Comparison of ENCODE assay signal across 14 mouse cellular contexts in genomic region chr5:44764911-44765310, GRCm38 (mm10). TPM values are rescaled to one million over a fixed set of nuclear protein-coding genes. Genes with fewer than 3 reads are reported as not detected.
DNase-seq lines count a peak whose midpoint lies in the region; ATAC-seq and TF ChIP-seq lines count a peak whose summit lies in the region.
"Had no signal": no experiment of that assay in that cellular context is flagged by ENCODE, and none has a peak within 500 bp of the region (broad histone marks: within the 10 kb centered on the region; RNA-seq: fewer than 3 reads in every experiment).

No protein-coding gene starts in this region.

- H3K4me2 ChIP-seq in heart, embryonic 11.5 days, result no peak overlapping the region
- H3K4me2 ChIP-seq in heart, embryonic 15.5 days, result no peak overlapping the region
- no peak overlapping the region for H3K4me2 ChIP-seq in stomach, embryonic 14.5 days (replicated peaks; ENCODE audit: low read depth, low read length)
- no peak overlapping the region for H3K4me2 ChIP-seq in forebrain, postnatal 0 days (ENCODE audit: low read depth)
- H3K4me2 ChIP-seq: embryonic facial prominence, embryonic 13.5 days; liver, embryonic 13.5 days; neural tube, embryonic 12.5 days had no signal

- H3K27ac ChIP-seq in heart, embryonic 11.5 days (ENCODE audit: low read depth, low read length), result no peak overlapping the region
- peak overlapping the region; percentile 66 for H3K27ac ChIP-seq in heart, embryonic 15.5 days
- H3K27ac ChIP-seq in stomach, embryonic 14.5 days (ENCODE audit: low read length), result no peak overlapping the region
- H3K27ac ChIP-seq in forebrain, postnatal 0 days (ENCODE audit: low read depth, low read length), result no peak overlapping the region
- H3K27ac ChIP-seq: embryonic facial prominence, embryonic 13.5 days; liver, embryonic 13.5 days; neural tube, embryonic 12.5 days had no signal

- no peak overlapping the region for H3K9ac ChIP-seq in heart, embryonic 11.5 days (ENCODE audit: low read depth, low read length)
- no peak overlapping the region for H3K9ac ChIP-seq in heart, embryonic 15.5 days
- H3K9ac ChIP-seq in stomach, embryonic 14.5 days (replicated peaks; ENCODE audit: low read depth, low read length), result no peak overlapping the region
- no peak overlapping the region for H3K9ac ChIP-seq in forebrain, postnatal 0 days
- H3K9ac ChIP-seq: embryonic facial prominence, embryonic 13.5 days; liver, embryonic 13.5 days; neural tube, embryonic 12.5 days had no signal

- peak; percentile 98 for DNase-seq in heart, adult 11 months
- peak; percentile 61 for DNase-seq in kidney, postnatal 14 days
- DNase-seq in forebrain, postnatal 0 days, result no peak
- DNase-seq in left cerebral cortex, postnatal 25 days (ENCODE audit: low spot score in 2 of 2), result no peak
- no peak for DNase-seq in cerebellum, adult 18-20 months
- DNase-seq: cerebellum, postnatal 10 days; liver, embryonic 13.5 days; midbrain, embryonic 14.5 days; right cerebral cortex, postnatal 14 days had no signal

- no peaks in the 10 kb centered on the region for H3K36me3 ChIP-seq in heart, embryonic 11.5 days (ENCODE audit: control insufficient read depth, insufficient read depth, low read length)
- H3K36me3 ChIP-seq in heart, embryonic 15.5 days, result no peaks in the 10 kb centered on the region
- H3K36me3 ChIP-seq in stomach, embryonic 14.5 days (ENCODE audit: control insufficient read depth, insufficient read depth, low read length), result no peaks in the 10 kb centered on the region
- no peaks in the 10 kb centered on the region for H3K36me3 ChIP-seq in forebrain, postnatal 0 days (ENCODE audit: insufficient read depth)
- H3K36me3 ChIP-seq: embryonic facial prominence, embryonic 13.5 days; liver, embryonic 13.5 days; neural tube, embryonic 12.5 days had no signal

- ATAC-seq in heart, embryonic 11.5 days (replicated peaks; ENCODE audit: insufficient number of reproducible peaks, low FRiP score, low TSS enrichment), result no peak; the same call in 1 of the 2 replicates
- ATAC-seq in heart, embryonic 15.5 days (replicated peaks; ENCODE audit: insufficient number of reproducible peaks, insufficient read depth, low FRiP score, low read depth), result 0 out of 2 replicates have a peak, but pooled peaks have one; percentile 47
- ATAC-seq in stomach, embryonic 14.5 days (ENCODE audit: insufficient number of reproducible peaks, insufficient read depth, low FRiP score, low read depth), result peak; percentile 87
- ATAC-seq in forebrain, postnatal 0 days, result no peak

- intact Hi-C loops in left cerebral cortex, postnatal 25 days (cut with DNase I), result no loop called here

- no peak overlapping the region for H3K4me3 ChIP-seq in heart, embryonic 11.5 days (ENCODE audit: low read depth, low read length)
- no peak overlapping the region for H3K4me3 ChIP-seq in heart, embryonic 15.5 days
- H3K4me3 ChIP-seq in stomach, embryonic 14.5 days (ENCODE audit: low read depth, low read length), result no peak overlapping the region
- no peak overlapping the region for H3K4me3 ChIP-seq in forebrain, postnatal 0 days (ENCODE audit: low read depth, low read length)
- H3K4me3 ChIP-seq: embryonic facial prominence, embryonic 13.5 days; liver, embryonic 13.5 days; neural tube, embryonic 12.5 days had no signal

- no peaks in the 10 kb centered on the region for H3K9me3 ChIP-seq in heart, embryonic 11.5 days (replicated peaks; ENCODE audit: control insufficient read depth, low read length)
- H3K9me3 ChIP-seq in heart, embryonic 15.5 days (replicated peaks), result no peaks in the 10 kb centered on the region
- H3K9me3 ChIP-seq in stomach, embryonic 14.5 days (ENCODE audit: control insufficient read depth, low read depth, low read length), result no peaks in the 10 kb centered on the region
- no peaks in the 10 kb centered on the region for H3K9me3 ChIP-seq in forebrain, postnatal 0 days (ENCODE audit: low read length)
- H3K9me3 ChIP-seq: embryonic facial prominence, embryonic 13.5 days; liver, embryonic 13.5 days; neural tube, embryonic 12.5 days had no signal

- H3K27me3 ChIP-seq in heart, embryonic 11.5 days (ENCODE audit: control insufficient read depth, insufficient read depth, low read length), result no peaks in the 10 kb centered on the region
- no peaks in the 10 kb centered on the region for H3K27me3 ChIP-seq in heart, embryonic 15.5 days
- H3K27me3 ChIP-seq in stomach, embryonic 14.5 days (ENCODE audit: control insufficient read depth, insufficient read depth, low read length), result no peaks in the 10 kb centered on the region
- no peaks in the 10 kb centered on the region for H3K27me3 ChIP-seq in forebrain, postnatal 0 days (ENCODE audit: insufficient read depth, low read length)
- H3K27me3 ChIP-seq: embryonic facial prominence, embryonic 13.5 days; liver, embryonic 13.5 days; neural tube, embryonic 12.5 days had no signal

- no peaks in the 10 kb centered on the region for H3K4me1 ChIP-seq in heart, embryonic 11.5 days (ENCODE audit: control insufficient read depth, insufficient read depth, low read length)
- H3K4me1 ChIP-seq in heart, embryonic 15.5 days (replicated peaks), result no peaks in the 10 kb centered on the region
- no peaks in the 10 kb centered on the region for H3K4me1 ChIP-seq in stomach, embryonic 14.5 days (ENCODE audit: control insufficient read depth, insufficient read depth, low read length)
- H3K4me1 ChIP-seq in forebrain, postnatal 0 days (ENCODE audit: insufficient read depth), result no peaks in the 10 kb centered on the region
- H3K4me1 ChIP-seq: embryonic facial prominence, embryonic 13.5 days; liver, embryonic 13.5 days; neural tube, embryonic 12.5 days had no signal

- no peak for TF ChIP-seq CTCF in forebrain, postnatal 0 days (IDR thresholded peaks at IDR 0.05; ENCODE audit: low read depth)

- 58% methylated on average over 7 of the region's 7 CpGs for WGBS in heart, embryonic 11.5 days (ENCODE audit: insufficient replicate concordance)
- 57% methylated on average over 7 of the region's 7 CpGs for WGBS in heart, embryonic 15.5 days
- WGBS in stomach, embryonic 14.5 days, result 77% methylated on average over 7 of the region's 7 CpGs
- WGBS in forebrain, postnatal 0 days, result 86% methylated on average over 7 of the region's 7 CpGs

RNA-seq across cellular contexts. Expression of gene Ldb2, which starts 34.6 kb away (rescaled TPM):
- polyA plus RNA-seq in heart, embryonic 11.5 days (2014; fragmentation: Nextera tagmentation; extraction: Ambion mirVana), result 10.3 and 13.8 TPM in 2 replicates
- polyA plus RNA-seq in heart, embryonic 15.5 days (2015; fragmentation: Nextera tagmentation; extraction: Ambion mirVana), result 13.3 and 18.5 TPM in 2 replicates
- polyA plus RNA-seq in stomach, embryonic 14.5 days (2014; fragmentation: Nextera tagmentation; extraction: Ambion mirVana), result 62.8 and 71.3 TPM in 2 replicates
- total RNA-seq in forebrain, postnatal 0 days (2014; rRNA removed), result 52.6 and 53.6 TPM in 2 replicates
- 100 and 116 TPM in 2 replicates for polyA plus RNA-seq in forebrain, postnatal 0 days (2015; fragmentation: Nextera tagmentation; extraction: Ambion mirVana)
- 10 to 100 TPM; 40.3 to 59.7 TPM for total RNA-seq in left cerebral cortex, postnatal 25 days (2021)

Comparison
In these comparisons a context has a peak if more than half of its experiments do, and no peak if none do; other contexts are left out.
1. ATAC-seq: peak in heart, embryonic 15.5 days (single experiment) and stomach, embryonic 14.5 days (single experiment); none in heart, embryonic 11.5 days (single experiment) and forebrain, postnatal 0 days (single experiment).
2. DNase-seq: peak in heart, adult 11 months (single experiment) and kidney, postnatal 14 days (single experiment); none in forebrain, postnatal 0 days (single experiment), left cerebral cortex, postnatal 25 days (0 of 2) and cerebellum, adult 18-20 months (0 of 2).